Mouse (Mus musculus): ENCODE results near the gene Hbb-bh2. TPM values are rescaled to one million over a fixed set of nuclear protein-coding genes. Genes with fewer than 3 reads are reported as not detected.

The Hbb-bh2 gene
- polyA plus RNA-seq (2017; shearing (Covaris generic)): not detected

DNA sequence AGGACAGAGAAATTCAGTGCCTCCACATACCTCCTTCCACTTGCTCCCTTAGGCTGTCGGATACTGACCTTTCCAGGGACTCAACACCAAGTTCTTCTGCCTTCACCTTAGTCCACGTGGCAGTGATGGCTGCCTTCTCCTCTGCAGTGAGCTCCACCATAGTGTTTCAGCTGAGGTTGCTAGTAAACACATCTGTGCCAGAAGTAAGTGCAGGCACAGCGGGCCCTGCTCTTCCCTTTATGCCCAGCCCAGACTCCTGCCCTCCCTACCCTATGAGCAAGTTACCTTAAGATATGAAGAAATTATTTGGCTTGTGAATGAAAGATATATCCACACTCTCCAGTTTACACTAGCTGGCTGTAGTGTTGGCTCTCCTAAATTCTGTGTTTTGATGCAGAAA is at the start of gene Hbb-bh2:
Gene Hbb-bh2, minus strand, starts transcription at position 253 of the 400 bp plus-strand sequence.

DNA sequence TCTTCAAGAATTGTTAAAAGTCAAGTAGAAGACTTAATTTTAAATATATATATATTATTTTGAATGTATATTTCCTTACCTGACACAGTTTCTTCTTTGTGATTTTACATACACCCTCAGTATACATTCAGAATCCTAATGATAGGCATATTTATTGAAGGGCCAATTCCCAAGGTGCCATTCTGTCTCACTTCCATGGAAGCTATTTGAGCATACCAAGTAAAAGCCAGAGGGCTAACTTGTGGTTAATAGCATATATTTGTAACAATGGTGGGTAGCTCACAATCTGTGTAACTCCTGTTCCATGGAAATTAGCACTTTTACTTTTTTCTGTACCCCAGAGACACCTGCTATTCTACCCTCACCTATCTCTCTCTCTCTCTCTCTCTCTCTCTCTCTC is 45.8 kb upstream of the Hbb-bh2 start, which contains the start of gene Olfr66:
Gene Olfr66, minus strand, starts transcription at position 101 of the 400 bp plus-strand sequence.

DNA sequence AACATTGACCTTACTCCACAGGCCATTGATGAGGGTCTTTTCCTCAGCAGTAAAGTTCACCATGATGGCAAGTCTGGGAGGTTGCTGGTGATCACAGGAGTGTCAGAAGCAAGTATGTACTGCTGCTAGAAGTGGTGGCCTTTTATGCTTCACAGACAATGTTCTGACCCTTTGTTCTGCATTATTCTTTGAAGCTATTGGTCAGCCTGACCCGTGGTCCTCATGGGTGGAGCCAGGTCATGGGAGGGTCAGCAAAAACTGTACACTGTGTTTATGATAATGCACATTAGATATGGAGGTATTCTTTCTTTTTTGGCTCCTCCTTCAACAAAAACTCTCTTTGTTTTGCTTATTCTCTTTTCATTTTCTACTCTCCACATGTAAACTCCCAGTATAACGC is 12.8 kb upstream of the Hbb-bh2 start, which contains the start of gene Hbb-y:
Gene Hbb-y, minus strand, starts transcription at position 127 of the 400 bp plus-strand sequence.

DNA sequence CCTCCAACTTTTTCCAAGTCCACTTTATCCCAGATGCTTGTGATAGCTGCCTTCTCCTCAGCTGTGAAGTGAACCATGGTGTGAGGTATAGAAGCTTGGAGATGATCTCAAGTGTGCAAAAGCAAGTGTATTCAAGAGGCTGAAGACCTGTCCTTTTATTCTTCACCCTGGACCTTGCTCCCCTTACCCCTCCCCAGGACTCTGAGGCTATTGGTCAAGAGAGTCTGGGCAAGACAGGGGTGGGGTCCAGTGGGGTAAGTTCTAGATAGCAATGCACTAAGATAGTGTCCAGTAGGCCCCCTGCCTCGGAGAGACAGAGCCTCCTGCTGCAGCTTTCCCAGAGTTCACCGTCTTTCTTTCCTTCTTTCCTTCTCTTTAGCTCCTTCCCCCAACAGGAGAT is 2.7 kb upstream of the Hbb-bh2 start, which contains the start of gene Hbb-bh1:
Gene Hbb-bh1, minus strand, starts transcription at position 131 of the 400 bp plus-strand sequence.

DNA sequence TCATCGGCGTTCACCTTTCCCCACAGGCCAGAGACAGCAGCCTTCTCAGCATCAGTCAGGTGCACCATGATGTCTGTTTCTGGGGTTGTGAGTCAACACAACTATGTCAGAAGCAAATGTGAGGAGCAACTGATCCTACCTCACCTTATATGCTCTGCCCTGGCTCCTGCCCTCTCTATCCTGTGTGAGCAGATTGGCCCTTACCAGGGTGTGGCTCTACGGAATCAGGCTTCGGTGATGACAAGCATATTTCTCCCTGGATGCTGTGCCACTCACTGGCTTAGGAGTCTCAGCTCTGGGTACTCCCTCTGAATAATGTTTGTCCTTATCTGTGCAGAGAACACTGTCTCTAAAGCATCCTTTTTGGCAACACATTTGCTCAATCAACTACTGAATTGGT is 12.5 kb downstream of the Hbb-bh2 start, which contains the start of gene Hbb-bs:
Gene Hbb-bs, minus strand, starts transcription at position 289 of the 400 bp plus-strand sequence.

DNA sequence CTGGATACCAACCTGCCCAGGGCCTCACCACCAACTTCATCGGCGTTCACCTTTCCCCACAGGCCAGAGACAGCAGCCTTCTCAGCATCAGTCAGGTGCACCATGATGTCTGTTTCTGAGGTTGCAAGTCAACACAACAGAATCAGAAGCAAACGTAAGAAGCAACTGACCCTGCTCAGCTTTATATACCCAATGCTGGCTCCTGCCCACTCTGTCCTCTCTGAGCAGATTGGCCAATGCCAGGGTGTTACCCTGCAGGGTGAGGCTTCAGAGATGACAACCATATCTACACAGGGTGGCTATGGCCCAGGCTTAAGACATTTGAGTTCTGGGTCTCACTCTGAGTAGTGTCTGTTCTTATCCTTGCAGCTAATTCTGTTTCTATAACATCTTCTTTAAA is 26.6 kb downstream of the Hbb-bh2 start, which contains the start of gene Hbb-bt:
Gene Hbb-bt, minus strand, starts transcription at position 231 of the 400 bp plus-strand sequence.

DNA sequence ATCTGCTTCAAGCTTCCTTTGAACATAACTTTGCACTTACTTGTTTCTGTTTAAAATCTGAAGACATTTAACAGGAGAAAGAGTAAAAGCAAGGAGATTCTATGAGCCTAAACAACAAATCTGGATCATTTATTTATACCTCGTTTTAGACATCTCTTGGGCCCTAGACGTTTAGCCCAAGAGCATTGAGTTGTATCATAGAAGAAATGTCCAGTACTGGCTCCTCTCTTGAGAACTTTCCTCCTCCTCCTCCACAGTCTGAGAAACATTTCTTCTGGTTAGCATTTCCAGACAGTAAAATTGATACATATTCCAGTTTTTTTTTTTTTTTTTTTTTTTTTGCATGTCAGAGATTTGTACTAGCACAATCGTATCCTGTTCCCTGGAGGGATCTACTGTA is 48.6 kb downstream of the Hbb-bh2 start, which contains the start of gene Olfr67:
Gene Olfr67, minus strand, starts transcription at position 101 of the 400 bp plus-strand sequence.

Other genes with a start within 250 kb of the Hbb-bh2 start
- gene Olfr619, start 239.9 kb downstream of the Hbb-bh2 start, polyA plus RNA-seq (2017; shearing (Covaris generic)): not detected
- gene Olfr620, start 228.0 kb downstream of the Hbb-bh2 start, polyA plus RNA-seq (2017; shearing (Covaris generic)): not detected
- not detected for gene Olfr622, start 197.8 kb downstream of the Hbb-bh2 start, polyA plus RNA-seq (2017; shearing (Covaris generic))
- not detected for gene Olfr623, start 176.8 kb downstream of the Hbb-bh2 start, polyA plus RNA-seq (2017; shearing (Covaris generic))
- gene Olfr624, start 169.3 kb downstream of the Hbb-bh2 start, polyA plus RNA-seq (2017; shearing (Covaris generic)): not detected
- gene Olfr625-ps1, start 157.8 kb downstream of the Hbb-bh2 start, polyA plus RNA-seq (2017; shearing (Covaris generic)): not detected
- gene Olfr243, start 125.8 kb downstream of the Hbb-bh2 start, polyA plus RNA-seq (2017; shearing (Covaris generic)): not detected
- not detected for gene Olfr628, start 110.1 kb downstream of the Hbb-bh2 start, polyA plus RNA-seq (2017; shearing (Covaris generic))
- gene Olfr629, start 95.6 kb downstream of the Hbb-bh2 start, polyA plus RNA-seq (2017; shearing (Covaris generic)): not detected
- not detected for gene Olfr630, start 83.2 kb downstream of the Hbb-bh2 start, polyA plus RNA-seq (2017; shearing (Covaris generic))
- gene Olfr69, start 68.9 kb downstream of the Hbb-bh2 start, polyA plus RNA-seq (2017; shearing (Covaris generic)): not detected
- gene Olfr68, start 60.8 kb downstream of the Hbb-bh2 start, polyA plus RNA-seq (2017; shearing (Covaris generic)): not detected
- not detected for gene Olfr67, start 48.7 kb downstream of the Hbb-bh2 start, polyA plus RNA-seq (2017; shearing (Covaris generic))
- 106 TPM for gene Hbb-bt, start 26.5 kb downstream of the Hbb-bh2 start, polyA plus RNA-seq (2017; shearing (Covaris generic))
- 546 TPM for gene Hbb-bs, start 12.4 kb downstream of the Hbb-bh2 start, polyA plus RNA-seq (2017; shearing (Covaris generic))
- gene Hbb-bh1, start 2.6 kb upstream of the Hbb-bh2 start, polyA plus RNA-seq (2017; shearing (Covaris generic)): not detected
- gene Hbb-y, start 12.7 kb upstream of the Hbb-bh2 start, polyA plus RNA-seq (2017; shearing (Covaris generic)): not detected
- gene Olfr66, start 45.7 kb upstream of the Hbb-bh2 start, polyA plus RNA-seq (2017; shearing (Covaris generic)): not detected
- gene Olfr64, start 54.0 kb upstream of the Hbb-bh2 start, polyA plus RNA-seq (2017; shearing (Covaris generic)): not detected
- gene Olfr65, start 63.0 kb upstream of the Hbb-bh2 start, polyA plus RNA-seq (2017; shearing (Covaris generic)): not detected
- not detected for gene Olfr631, start 88.3 kb upstream of the Hbb-bh2 start, polyA plus RNA-seq (2017; shearing (Covaris generic))
- not detected for gene Olfr632, start 93.8 kb upstream of the Hbb-bh2 start, polyA plus RNA-seq (2017; shearing (Covaris generic))
- gene Olfr633, start 103.9 kb upstream of the Hbb-bh2 start, polyA plus RNA-seq (2017; shearing (Covaris generic)): not detected
- 0.04 TPM for gene Olfr635, start 130.6 kb upstream of the Hbb-bh2 start, polyA plus RNA-seq (2017; shearing (Covaris generic))
- gene Olfr638, start 158.2 kb upstream of the Hbb-bh2 start, polyA plus RNA-seq (2017; shearing (Covaris generic)): not detected
- gene Olfr639, start 176.8 kb upstream of the Hbb-bh2 start, polyA plus RNA-seq (2017; shearing (Covaris generic)): not detected
- not detected for gene Olfr640, start 185.1 kb upstream of the Hbb-bh2 start, polyA plus RNA-seq (2017; shearing (Covaris generic))
- gene Olfr641, start 194.9 kb upstream of the Hbb-bh2 start, polyA plus RNA-seq (2017; shearing (Covaris generic)): not detected
- not detected for gene Olfr642, start 212.1 kb upstream of the Hbb-bh2 start, polyA plus RNA-seq (2017; shearing (Covaris generic))
- gene 4930516K23Rik, start 220.9 kb upstream of the Hbb-bh2 start, polyA plus RNA-seq (2017; shearing (Covaris generic)): not detected
- not detected for gene Olfr644, start 231.3 kb upstream of the Hbb-bh2 start, polyA plus RNA-seq (2017; shearing (Covaris generic))
- gene Olfr645, start 244.9 kb upstream of the Hbb-bh2 start, polyA plus RNA-seq (2017; shearing (Covaris generic)): not detected